Mouse (Mus musculus) right cerebral cortex, postnatal 10 days (tissue): ENCODE measurements around the gene Bola2.
"Not testable (repeated sequence)": the region's sequence is repeated elsewhere in the genome, so short reads cannot be mapped to it uniquely, and the experiment has no call there.

ENCODE experiments used
- DNase-seq, 2 experiments: peaks; one replicate each; pipeline ENCODE4 v3.0.0; 2021; ENCODE audit warnings: low spot score in 2 of 2

Bola2 gene

DNA sequence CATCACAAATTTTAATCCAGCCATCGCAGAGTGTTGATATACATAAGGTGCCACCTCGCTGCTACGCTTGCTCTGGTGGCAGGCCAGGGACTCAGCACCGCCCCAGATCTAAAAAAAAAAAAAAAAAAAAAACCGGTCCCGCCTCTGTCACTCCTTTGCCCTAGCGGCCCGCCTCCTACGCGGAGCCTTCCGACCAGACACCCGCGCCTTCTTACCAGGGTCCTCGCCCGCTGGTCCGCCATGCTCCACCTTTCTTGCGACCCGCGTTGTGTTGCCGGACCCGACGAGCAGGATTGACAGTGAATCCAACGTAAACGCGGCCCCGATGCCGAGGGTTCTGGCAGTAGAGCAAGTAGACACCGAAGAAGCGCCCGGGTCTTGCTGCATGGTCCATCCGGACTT lies at the start of gene Bola2:
Gene Bola2 (plus strand): TSS at position 192 of the 402 bp plus-strand sequence.
- peak; percentile 77 to 84 for DNase-seq

- no peak for DNase-seq
Observed at GRCm38 (mm10) chr7:126645708-126646107, 49.5 kb upstream of the Bola2 start.

- DNase-seq: peak in 1 of 2 experiments; percentile 30
Observed at GRCm38 (mm10) chr7:126648486-126648885, 46.7 kb upstream of the Bola2 start.

DNA sequence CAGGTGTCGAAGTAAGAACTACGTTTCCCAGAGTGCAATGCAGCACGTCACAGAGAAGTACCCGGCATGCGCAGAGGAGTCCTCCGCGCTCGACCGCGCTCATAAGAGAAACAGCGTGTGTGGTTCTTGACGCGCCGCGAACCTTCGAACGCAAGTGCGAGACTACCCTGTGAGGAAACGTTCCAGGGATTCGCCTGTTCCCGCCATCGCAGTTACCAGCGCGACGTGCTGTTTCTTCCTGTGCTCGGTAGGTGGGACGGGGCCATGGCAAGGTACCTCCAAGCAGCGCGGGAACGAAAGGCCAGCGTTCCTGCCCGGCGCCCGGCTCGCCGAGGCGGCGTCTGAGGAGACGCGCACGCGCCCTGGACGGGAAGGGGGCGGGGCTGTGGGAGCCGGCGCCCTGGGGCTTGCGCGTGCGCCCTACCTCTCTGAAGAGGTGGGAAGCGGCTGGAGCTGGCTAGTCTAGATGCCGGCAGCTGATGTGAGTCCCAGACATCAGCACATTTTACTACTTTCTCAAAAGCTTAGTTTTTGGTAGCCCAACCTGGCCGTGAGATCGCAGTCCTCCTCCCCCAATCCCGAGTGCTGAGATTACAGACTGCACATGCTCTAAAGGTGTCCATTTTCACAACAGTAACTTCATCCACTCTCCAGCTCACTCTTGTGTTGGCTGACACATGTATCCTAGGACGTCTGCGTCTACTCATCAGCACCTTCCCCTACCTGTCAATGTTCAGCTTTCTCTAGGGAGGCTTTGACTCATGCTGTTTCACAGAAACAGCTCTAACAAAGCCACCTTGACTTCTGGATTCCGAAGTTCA lies 45.8 kb upstream of the Bola2 start, which contains the start of gene Sgf29:
Gene Sgf29 (plus strand): TSS at position 79 of the 821 bp plus-strand sequence.
- peak; percentile 95 for DNase-seq

GRCm38 (mm10) chr7:126650852-126651251 lies 44.3 kb upstream of the Bola2 start:
- no peak for DNase-seq

DNA sequence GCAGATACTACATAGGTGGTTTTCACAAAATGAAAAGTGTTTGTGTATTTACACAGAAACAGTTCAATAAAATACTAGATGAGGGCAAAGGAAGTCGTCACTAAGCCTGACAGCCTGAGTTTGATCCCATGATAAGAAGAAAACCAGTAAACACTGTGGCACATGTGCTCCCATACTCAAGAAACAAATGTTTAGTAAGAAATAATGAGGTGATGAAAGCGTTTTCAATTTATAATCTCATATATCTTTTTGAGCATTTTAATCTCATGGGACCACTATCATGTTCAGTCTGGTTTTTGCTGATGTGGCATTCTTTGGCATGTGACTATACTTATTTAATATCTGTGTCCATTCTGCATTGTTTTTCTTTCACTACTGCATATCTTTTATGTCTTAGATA lies 41.2 kb upstream of the Bola2 start:
- DNase-seq: no peak

- DNase-seq: no peak
Observed at GRCm38 (mm10) chr7:126655695-126656094, 39.5 kb upstream of the Bola2 start.

DNA sequence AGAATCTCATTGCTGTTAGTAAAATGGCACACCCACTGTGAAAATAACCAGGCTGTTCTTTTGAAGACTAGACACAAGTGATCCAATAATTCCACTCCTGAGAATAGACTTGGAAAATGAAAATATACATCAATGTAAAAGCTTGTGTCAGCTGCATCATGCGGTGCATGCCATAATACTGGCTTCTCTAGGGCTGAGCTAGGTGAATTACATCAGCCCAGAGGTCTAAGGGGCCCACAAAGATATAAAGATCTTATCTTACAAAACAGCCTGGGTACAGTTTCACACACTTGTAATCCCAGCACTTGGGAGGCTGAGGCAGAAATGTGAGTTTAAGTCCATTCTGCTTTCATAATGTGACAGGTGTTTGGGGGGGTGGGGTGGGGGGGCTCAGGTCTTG lies 37.7 kb upstream of the Bola2 start:
- DNase-seq: no peak

DNA sequence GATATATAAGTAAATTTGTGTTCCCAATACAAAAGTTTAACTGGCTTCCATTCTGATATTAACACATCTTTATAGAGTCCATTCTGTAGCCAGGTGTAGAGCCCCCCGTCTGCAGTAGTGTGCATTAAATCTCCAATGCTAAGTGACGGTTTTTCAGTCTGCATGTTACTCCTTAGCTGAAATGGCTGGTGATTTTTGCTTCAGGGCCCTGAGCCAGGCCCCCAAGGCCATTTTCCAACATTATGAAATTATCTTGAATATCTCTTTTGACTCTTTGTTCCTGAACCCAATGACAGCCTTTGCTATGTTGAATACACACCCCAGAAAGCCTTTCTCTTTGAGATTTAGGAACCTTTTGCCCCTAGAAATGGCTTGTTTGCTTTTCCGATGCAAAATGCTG lies 35.4 kb upstream of the Bola2 start:
- no peak for DNase-seq

- no peak for DNase-seq
Observed at GRCm38 (mm10) chr7:126663646-126664045, 31.6 kb upstream of the Bola2 start.

- DNase-seq: no peak
Observed at GRCm38 (mm10) chr7:126665269-126665668, 29.9 kb upstream of the Bola2 start.

- DNase-seq: no peak
Observed at GRCm38 (mm10) chr7:126667495-126668090, 27.6 kb upstream of the Bola2 start.

GRCm38 (mm10) chr7:126668452-126668851 lies 26.7 kb upstream of the Bola2 start:
- no peak for DNase-seq

- no peak for DNase-seq
Observed at GRCm38 (mm10) chr7:126670152-126670551, 25.0 kb upstream of the Bola2 start.

DNA sequence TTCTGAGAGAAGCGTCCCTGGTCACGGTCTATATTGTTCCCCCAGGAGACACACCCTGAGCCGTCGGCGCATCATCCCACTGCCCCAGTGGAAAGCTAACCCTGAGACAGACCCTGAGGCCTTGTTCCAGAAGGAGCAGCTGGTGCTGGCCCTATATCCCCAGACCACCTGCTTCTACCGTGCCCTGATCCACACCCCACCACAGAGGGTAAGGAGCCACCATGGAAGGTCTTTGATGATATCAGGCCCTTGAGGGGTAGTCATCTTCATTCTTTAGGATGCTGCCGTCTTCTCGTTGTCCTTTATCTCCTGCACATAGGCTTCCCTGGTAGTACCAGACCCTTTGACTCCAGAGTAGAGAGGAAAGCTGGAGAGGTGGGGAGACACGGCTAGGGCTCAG lies 23.1 kb upstream of the Bola2 start:
- no peak for DNase-seq

- DNase-seq: no peak
Observed at GRCm38 (mm10) chr7:126675104-126675503, 20.1 kb upstream of the Bola2 start.

DNA sequence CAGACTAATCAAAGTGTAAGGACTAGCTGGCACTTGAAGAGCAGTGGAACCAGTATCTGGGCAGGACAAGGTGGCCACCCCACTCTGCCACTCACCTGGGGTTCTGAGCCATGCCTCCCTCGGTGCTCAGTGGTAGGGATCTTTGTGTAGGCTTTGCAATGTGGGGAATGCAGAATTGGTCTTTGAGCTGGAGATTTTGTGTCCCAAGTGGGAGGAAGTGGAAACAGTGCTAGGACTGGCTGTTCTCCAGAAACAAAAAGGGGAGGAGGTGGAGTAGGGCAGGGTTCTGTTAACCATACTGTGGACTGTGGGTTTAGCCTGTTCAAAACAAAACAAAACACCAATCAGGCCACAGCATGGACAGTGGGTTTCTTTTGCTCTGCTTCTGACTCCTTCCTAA lies 19.0 kb upstream of the Bola2 start, which contains the start of gene Sult1a1:
Gene Sult1a1 (minus strand): TSS at position 226 of the 400 bp plus-strand sequence.
- no peak for DNase-seq

GRCm38 (mm10) chr7:126676631-126677220 lies 18.5 kb upstream of the Bola2 start:
- no peak for DNase-seq

DNA sequence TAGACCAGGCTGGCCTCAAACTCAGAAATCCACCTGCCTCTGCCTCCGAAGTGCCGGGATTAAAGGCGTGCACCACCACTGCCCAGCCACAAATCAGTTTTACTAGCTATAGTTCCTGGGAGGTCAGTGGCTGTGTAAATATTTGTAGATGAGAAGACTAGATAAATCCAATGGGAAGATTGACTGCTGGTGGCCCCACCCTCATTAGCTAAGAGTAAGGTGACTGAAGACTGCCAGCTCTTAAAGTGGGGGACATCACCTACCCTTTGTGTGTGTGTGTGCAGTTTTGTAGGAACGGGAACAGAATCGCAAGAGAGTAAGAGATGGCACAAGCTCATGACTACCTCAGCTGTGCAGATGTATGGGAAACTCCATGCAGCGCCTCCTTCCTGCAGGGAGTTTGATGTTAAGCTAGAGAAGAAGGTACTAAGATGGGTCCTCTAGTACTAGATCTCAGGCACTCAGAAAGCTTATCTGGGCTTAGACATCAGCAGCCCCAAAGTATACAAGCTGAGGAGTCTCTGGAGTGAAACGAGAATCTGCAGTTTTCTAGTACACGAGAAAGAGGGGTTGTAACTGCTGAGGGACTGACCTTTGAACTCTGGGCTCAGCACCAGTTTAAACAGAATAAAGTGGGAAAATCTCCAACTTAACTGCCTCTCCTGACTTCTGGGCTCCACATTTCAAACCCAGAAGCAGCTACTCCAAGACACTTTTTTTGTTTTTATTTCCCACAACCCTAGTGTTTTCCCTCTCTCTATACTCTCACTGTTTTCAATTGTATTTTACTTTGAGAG lies 16.5 kb upstream of the Bola2 start:
- no peak for DNase-seq

GRCm38 (mm10) chr7:126679683-126680082 lies 15.5 kb upstream of the Bola2 start:
- no peak for DNase-seq

GRCm38 (mm10) chr7:126681221-126681620 lies 14.0 kb upstream of the Bola2 start:
- no peak for DNase-seq

DNA sequence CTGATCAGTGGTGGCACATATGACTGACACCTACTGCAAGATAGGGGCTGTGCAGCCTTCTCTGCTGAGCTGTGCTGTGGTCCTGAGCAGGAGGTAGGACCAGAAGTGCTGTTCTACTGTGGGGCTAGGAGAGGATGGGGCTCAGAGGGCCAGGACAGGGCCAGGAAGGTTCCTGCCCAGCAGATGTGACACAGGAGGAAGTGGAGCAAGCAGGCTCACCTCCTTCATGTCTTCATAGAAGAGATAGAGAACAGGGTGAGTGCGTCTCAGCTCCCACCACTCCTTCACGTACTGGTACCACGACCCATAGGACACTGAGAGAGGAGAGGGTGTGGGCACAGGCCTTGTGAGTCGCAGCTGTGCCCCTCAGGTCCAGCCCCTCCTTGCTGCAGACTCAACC lies 7.0 kb upstream of the Bola2 start:
- DNase-seq: not testable (repeated sequence)
